Mouse (Mus musculus) lung, postnatal 0 days (tissue): ENCODE results near the gene Gfap.

ENCODE experiments used
- CTCF ChIP-seq: IDR thresholded peaks from 2 replicates; pipeline ENCODE4 v1.5.1; 2016; ENCODE audit warnings: antibody characterized with exemption, mild to moderate bottlenecking
- EP300 ChIP-seq: IDR thresholded peaks from 2 replicates; pipeline ENCODE4 v1.6.1; 2016; ENCODE audit warnings: antibody characterized with exemption, mild to moderate bottlenecking, control low read depth

- TF ChIP-seq CTCF (no peak), EP300 (no peak)
Measured at GRCm38 (mm10) chr11:102896641-102897040, 4.1 kb downstream of the Gfap start.
